Mouse (Mus musculus): ENCODE measurements around the gene Ercc1. TPM values are rescaled to one million over a fixed set of nuclear protein-coding genes. Genes with fewer than 3 reads are reported as not detected.

The Ercc1 gene
- 48.8 TPM for polyA plus RNA-seq (2014; fragmentation: Illumina TruSeq; extraction: RNeasy Lipid Tissue Mini Kit (QIAGEN cat#74804); ENCODE audit: low read depth, low replicate concordance)

GRCm38 (mm10) chr7:19344237-19344847 lies at the start of gene Ercc1:
Gene Ercc1 (plus strand): TSS chr7:19344778.

GRCm38 (mm10) chr7:19309884-19310641 lies 34.5 kb upstream of the Ercc1 start, which contains the start of gene Fosb:
Gene Fosb (minus strand): TSS chr7:19310051.

GRCm38 (mm10) chr7:19359299-19359891 lies 14.8 kb downstream of the Ercc1 start, which contains the start of the genes Cd3eap and Ppp1r13l:
Gene Cd3eap (minus strand): TSS chr7:19359483.
Gene Ppp1r13l (plus strand): TSS chr7:19359749.

GRCm38 (mm10) chr7:19381377-19382165 lies 37.0 kb downstream of the Ercc1 start, which contains the start of gene Ercc2:
Gene Ercc2 (plus strand): TSS chr7:19382010.

GRCm38 (mm10) chr7:19403731-19404296 lies 59.2 kb downstream of the Ercc1 start, which contains the start of gene Klc3:
Gene Klc3 (minus strand): TSS chr7:19404104.

GRCm38 (mm10) chr7:19404476-19404875 lies 59.9 kb downstream of the Ercc1 start, which contains the start of gene Ckm:
Gene Ckm (plus strand): TSS chr7:19404776.

Other genes starting within 250 kb of the Ercc1 start
- gene Gm4969, start 226.4 kb upstream of the Ercc1 start, polyA plus RNA-seq (2014; fragmentation: Illumina TruSeq; extraction: RNeasy Lipid Tissue Mini Kit (QIAGEN cat#74804); ENCODE audit: low read depth, low replicate concordance): not detected
- gene Fbxo46, start 224.9 kb upstream of the Ercc1 start, polyA plus RNA-seq (2014; fragmentation: Illumina TruSeq; extraction: RNeasy Lipid Tissue Mini Kit (QIAGEN cat#74804); ENCODE audit: low read depth, low replicate concordance): 4.0 TPM
- gene Qpctl, start 195.5 kb upstream of the Ercc1 start, polyA plus RNA-seq (2014; fragmentation: Illumina TruSeq; extraction: RNeasy Lipid Tissue Mini Kit (QIAGEN cat#74804); ENCODE audit: low read depth, low replicate concordance): 5.1 TPM
- 49.9 TPM for gene Snrpd2, start 195.1 kb upstream of the Ercc1 start, polyA plus RNA-seq (2014; fragmentation: Illumina TruSeq; extraction: RNeasy Lipid Tissue Mini Kit (QIAGEN cat#74804); ENCODE audit: low read depth, low replicate concordance)
- 0.89 TPM for gene Gipr, start 178.7 kb upstream of the Ercc1 start, polyA plus RNA-seq (2014; fragmentation: Illumina TruSeq; extraction: RNeasy Lipid Tissue Mini Kit (QIAGEN cat#74804); ENCODE audit: low read depth, low replicate concordance)
- 36.9 TPM for gene Eml2, start 168.4 kb upstream of the Ercc1 start, polyA plus RNA-seq (2014; fragmentation: Illumina TruSeq; extraction: RNeasy Lipid Tissue Mini Kit (QIAGEN cat#74804); ENCODE audit: low read depth, low replicate concordance)
- 8.0 TPM for gene Gpr4, start 132.2 kb upstream of the Ercc1 start, polyA plus RNA-seq (2014; fragmentation: Illumina TruSeq; extraction: RNeasy Lipid Tissue Mini Kit (QIAGEN cat#74804); ENCODE audit: low read depth, low replicate concordance)
- gene Opa3, start 116.4 kb upstream of the Ercc1 start, polyA plus RNA-seq (2014; fragmentation: Illumina TruSeq; extraction: RNeasy Lipid Tissue Mini Kit (QIAGEN cat#74804); ENCODE audit: low read depth, low replicate concordance): 69.0 TPM
- 36.4 TPM for gene Vasp, start 73.0 kb upstream of the Ercc1 start, polyA plus RNA-seq (2014; fragmentation: Illumina TruSeq; extraction: RNeasy Lipid Tissue Mini Kit (QIAGEN cat#74804); ENCODE audit: low read depth, low replicate concordance)
- not detected for gene Ppm1n, start 64.7 kb upstream of the Ercc1 start, polyA plus RNA-seq (2014; fragmentation: Illumina TruSeq; extraction: RNeasy Lipid Tissue Mini Kit (QIAGEN cat#74804); ENCODE audit: low read depth, low replicate concordance)
- 176 TPM for gene Rtn2, start 62.2 kb upstream of the Ercc1 start, polyA plus RNA-seq (2014; fragmentation: Illumina TruSeq; extraction: RNeasy Lipid Tissue Mini Kit (QIAGEN cat#74804); ENCODE audit: low read depth, low replicate concordance)
- 3.6 TPM for gene Fosb, start 34.7 kb upstream of the Ercc1 start, polyA plus RNA-seq (2014; fragmentation: Illumina TruSeq; extraction: RNeasy Lipid Tissue Mini Kit (QIAGEN cat#74804); ENCODE audit: low read depth, low replicate concordance)
- 13.4 TPM for gene Cd3eap, start 14.7 kb downstream of the Ercc1 start, polyA plus RNA-seq (2014; fragmentation: Illumina TruSeq; extraction: RNeasy Lipid Tissue Mini Kit (QIAGEN cat#74804); ENCODE audit: low read depth, low replicate concordance)
- gene Ppp1r13l, start 15.0 kb downstream of the Ercc1 start, polyA plus RNA-seq (2014; fragmentation: Illumina TruSeq; extraction: RNeasy Lipid Tissue Mini Kit (QIAGEN cat#74804); ENCODE audit: low read depth, low replicate concordance): 26.1 TPM
- gene Ercc2, start 37.2 kb downstream of the Ercc1 start, polyA plus RNA-seq (2014; fragmentation: Illumina TruSeq; extraction: RNeasy Lipid Tissue Mini Kit (QIAGEN cat#74804); ENCODE audit: low read depth, low replicate concordance): 16.8 TPM
- 0.55 TPM for gene Klc3, start 59.3 kb downstream of the Ercc1 start, polyA plus RNA-seq (2014; fragmentation: Illumina TruSeq; extraction: RNeasy Lipid Tissue Mini Kit (QIAGEN cat#74804); ENCODE audit: low read depth, low replicate concordance)
- gene Ckm, start 60.0 kb downstream of the Ercc1 start, polyA plus RNA-seq (2014; fragmentation: Illumina TruSeq; extraction: RNeasy Lipid Tissue Mini Kit (QIAGEN cat#74804); ENCODE audit: low read depth, low replicate concordance): 2,990 TPM
- gene Mark4, start 114.0 kb downstream of the Ercc1 start, polyA plus RNA-seq (2014; fragmentation: Illumina TruSeq; extraction: RNeasy Lipid Tissue Mini Kit (QIAGEN cat#74804); ENCODE audit: low read depth, low replicate concordance): 16.4 TPM
- 1.4 TPM for gene Exoc3l2, start 118.6 kb downstream of the Ercc1 start, polyA plus RNA-seq (2014; fragmentation: Illumina TruSeq; extraction: RNeasy Lipid Tissue Mini Kit (QIAGEN cat#74804); ENCODE audit: low read depth, low replicate concordance)
- gene Bloc1s3, start 163.6 kb downstream of the Ercc1 start, polyA plus RNA-seq (2014; fragmentation: Illumina TruSeq; extraction: RNeasy Lipid Tissue Mini Kit (QIAGEN cat#74804); ENCODE audit: low read depth, low replicate concordance): 2.7 TPM
- gene Trappc6a, start 163.6 kb downstream of the Ercc1 start, polyA plus RNA-seq (2014; fragmentation: Illumina TruSeq; extraction: RNeasy Lipid Tissue Mini Kit (QIAGEN cat#74804); ENCODE audit: low read depth, low replicate concordance): 23.6 TPM
- gene Nkpd1, start 173.1 kb downstream of the Ercc1 start, polyA plus RNA-seq (2014; fragmentation: Illumina TruSeq; extraction: RNeasy Lipid Tissue Mini Kit (QIAGEN cat#74804); ENCODE audit: low read depth, low replicate concordance): not detected
- 69.0 TPM for gene Ppp1r37, start 218.3 kb downstream of the Ercc1 start, polyA plus RNA-seq (2014; fragmentation: Illumina TruSeq; extraction: RNeasy Lipid Tissue Mini Kit (QIAGEN cat#74804); ENCODE audit: low read depth, low replicate concordance)
- 1.1 TPM for gene Zfp296, start 232.5 kb downstream of the Ercc1 start, polyA plus RNA-seq (2014; fragmentation: Illumina TruSeq; extraction: RNeasy Lipid Tissue Mini Kit (QIAGEN cat#74804); ENCODE audit: low read depth, low replicate concordance)
- 53.3 TPM for gene Gemin7, start 232.8 kb downstream of the Ercc1 start, polyA plus RNA-seq (2014; fragmentation: Illumina TruSeq; extraction: RNeasy Lipid Tissue Mini Kit (QIAGEN cat#74804); ENCODE audit: low read depth, low replicate concordance)